ENCODE assay signal across 17 mouse cellular contexts in the genomic region with DNA sequence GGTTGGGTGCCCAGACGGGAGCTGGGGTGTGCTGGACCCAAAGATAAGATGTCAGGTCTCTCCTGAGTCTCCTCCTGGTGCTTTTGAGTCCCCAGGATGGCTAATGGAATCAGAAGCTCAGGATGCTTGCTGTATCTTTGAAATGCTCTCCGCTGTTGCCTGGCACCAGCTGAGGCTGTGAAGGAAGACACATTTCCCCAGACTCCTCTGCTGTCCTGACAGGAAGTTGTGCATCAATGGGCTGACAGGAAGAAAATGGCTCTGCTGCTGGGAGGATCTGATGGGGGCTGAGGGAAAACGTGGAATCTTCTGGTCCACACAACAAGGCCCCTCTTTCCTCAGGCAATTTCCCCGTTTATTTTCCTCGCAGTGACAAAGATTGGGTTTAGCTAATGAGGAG. TPM values are rescaled to one million over a fixed set of nuclear protein-coding genes. Genes with fewer than 3 reads are reported as not detected.
DNase-seq lines count a peak whose midpoint lies in the region; ATAC-seq and TF ChIP-seq lines count a peak whose summit lies in the region.
"Had no signal": no experiment of that assay in that cellular context is flagged by ENCODE, and none has a peak within 500 bp of the region (broad histone marks: within the 10 kb centered on the region; RNA-seq: fewer than 3 reads in every experiment).

No protein-coding gene starts in this region.

- H3K27me3 ChIP-seq in forebrain, embryonic 14.5 days (replicated peaks; ENCODE audit: control insufficient read depth, insufficient read depth, low read length) = no peaks in the 10 kb centered on the region
- no peaks in the 10 kb centered on the region for H3K27me3 ChIP-seq in forebrain, embryonic 10.5 days (ENCODE audit: poor library complexity, severe bottlenecking)
- H3K27me3 ChIP-seq: neural tube, embryonic 12.5 days had no signal

- no peak overlapping the region for H3K4me2 ChIP-seq in forebrain, embryonic 14.5 days (ENCODE audit: low read length)
- H3K4me2 ChIP-seq: neural tube, embryonic 12.5 days had no signal

- DNase-seq in forebrain, embryonic 14.5 days (ENCODE audit: low spot score) = peak; percentile 16
- DNase-seq in forebrain, embryonic 10.5 days (ENCODE audit: extremely low spot score, low spot score) = no peak
- peak in 1 of 2 experiments; percentile 18 for DNase-seq in layer of hippocampus, adult 2 months (ENCODE audit: low spot score in 2 of 2)
- no peak for DNase-seq in layer of hippocampus, adult 18-20 months (ENCODE audit: low spot score in 2 of 2)
- peak; percentile 22 for DNase-seq in R1 (ENCODE audit: low read depth, low spot score)
- DNase-seq in mesoderm, embryonic 11.5 days (ENCODE audit: low read depth, low spot score) = peak; percentile 19
- no peak for DNase-seq in cerebellum, adult 8-10 months
- DNase-seq in thymus, postnatal 4 days = no peak
- DNase-seq: B cell, adult 2 months; cerebellum, adult 9-11 months; heart, adult 18-20 months; heart, postnatal 36 days; liver; thymus, postnatal 14 days had no signal

- H3K4me1 ChIP-seq in forebrain, embryonic 14.5 days (ENCODE audit: control insufficient read depth, insufficient read depth, low read length) = peaks cover 13% of the 10 kb centered on the region; the same call in 1 of the 2 replicates
- H3K4me1 ChIP-seq in forebrain, embryonic 10.5 days = peaks cover 4% of the 10 kb centered on the region; the same call in 1 of the 2 replicates
- H3K4me1 ChIP-seq: neural tube, embryonic 12.5 days had no signal

- H3K4me3 ChIP-seq in forebrain, embryonic 14.5 days (ENCODE audit: low read depth, low read length) = no peak overlapping the region
- H3K4me3 ChIP-seq in forebrain, embryonic 10.5 days = no peak overlapping the region
- H3K4me3 ChIP-seq in layer of hippocampus, adult 2 months = no peak overlapping the region
- H3K4me3 ChIP-seq: megakaryocyte, embryonic 14.5 days; neural tube, embryonic 12.5 days had no signal

- H3K36me3 ChIP-seq in forebrain, embryonic 14.5 days (ENCODE audit: control insufficient read depth, insufficient read depth, low read length) = no peaks in the 10 kb centered on the region
- no peaks in the 10 kb centered on the region for H3K36me3 ChIP-seq in forebrain, embryonic 10.5 days (replicated peaks)
- H3K36me3 ChIP-seq: G1E; neural tube, embryonic 12.5 days had no signal

- no peak overlapping the region for H3K27ac ChIP-seq in forebrain, embryonic 14.5 days (ENCODE audit: low read depth, low read length)
- H3K27ac ChIP-seq in forebrain, embryonic 10.5 days = no peak overlapping the region
- peak overlapping the region; percentile 43; the same call in 1 of the 2 replicates for H3K27ac ChIP-seq in layer of hippocampus, adult 2 months
- H3K27ac ChIP-seq: neural tube, embryonic 12.5 days had no signal

- no peak for TF ChIP-seq CTCF in layer of hippocampus, adult 2 months (conservative IDR thresholded peaks at IDR 0.05)

- no peak for ATAC-seq in forebrain, embryonic 14.5 days

- no peaks in the 10 kb centered on the region for H3K9me3 ChIP-seq in forebrain, embryonic 14.5 days (replicated peaks; ENCODE audit: control insufficient read depth, low read length)
- no peaks in the 10 kb centered on the region for H3K9me3 ChIP-seq in forebrain, embryonic 10.5 days
- H3K9me3 ChIP-seq: G1E; megakaryocyte, embryonic 14.5 days; neural tube, embryonic 12.5 days had no signal

- H3K9ac ChIP-seq in forebrain, embryonic 14.5 days (ENCODE audit: low read length) = no peak overlapping the region
- H3K9ac ChIP-seq: neural tube, embryonic 12.5 days had no signal

- 46% methylated on average over 5 of the region's 5 CpGs for WGBS in forebrain, embryonic 14.5 days
- 60% methylated on average over 5 of the region's 5 CpGs for WGBS in forebrain, embryonic 10.5 days

RNA-seq across cellular contexts. Expression of gene Kcnn3, which starts 27.0 kb away (rescaled TPM):
- polyA plus RNA-seq in forebrain, embryonic 14.5 days (2014; fragmentation: Nextera tagmentation; extraction: Ambion mirVana) = 4.8 and 6.1 TPM in 2 replicates
- polyA plus RNA-seq in forebrain, embryonic 10.5 days (2016; fragmentation: Nextera tagmentation; extraction: Ambion mirVana) = 0.81 and 0.92 TPM in 2 replicates
- total RNA-seq in layer of hippocampus, adult 2 months (2021) = 10 to 100 TPM; 25.6 to 29.1 TPM
- 10 to 100 TPM; 24.6 to 26.6 TPM for total RNA-seq in layer of hippocampus, adult 18-20 months (2021)
- polyA plus RNA-seq: G1E had no signal

Comparison
In these comparisons a context has a peak if more than half of its experiments do, and no peak if none do; other contexts are left out.
1. DNase-seq: peak in forebrain, embryonic 14.5 days (single experiment), R1 (single experiment) and mesoderm, embryonic 11.5 days (single experiment); none in forebrain, embryonic 10.5 days (single experiment), layer of hippocampus, adult 18-20 months (0 of 2), cerebellum, adult 8-10 months (single experiment) and thymus, postnatal 4 days (single experiment).